Mouse (Mus musculus): ENCODE measurements at regions not wholly inside any gene's neighbourhood (a gene's known extent, or its start where the extent isn't known, plus 50 kb on each side); places are given as distances from the start of the nearest gene placed in this dataset.

DNA sequence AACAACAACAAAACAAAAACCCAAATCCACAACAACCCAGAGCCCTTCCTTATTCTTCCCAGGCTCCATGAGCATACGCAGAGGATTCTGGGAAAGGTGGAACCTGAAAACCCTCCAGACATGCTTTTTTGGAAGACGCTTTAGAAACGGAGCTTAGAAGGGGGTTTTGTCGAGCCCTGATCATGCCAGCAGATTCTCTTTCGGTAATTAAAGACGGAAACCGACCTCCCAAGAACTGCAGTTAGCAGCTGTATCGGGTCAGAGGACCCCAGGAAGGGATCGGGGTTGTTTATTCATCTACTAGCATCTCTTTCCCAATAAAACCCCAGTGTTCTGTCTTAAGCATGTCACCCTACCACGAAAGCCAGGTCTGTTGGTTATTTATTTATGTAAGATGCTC is 298.1 kb downstream of the Slc4a3 start:
- Histone ChIP-seq H3K4me1 (ENCODE audit: control insufficient read depth in 2 of 2, insufficient read depth in 2 of 2, low read length in 2 of 2, poor library complexity in 1 of 2) (peaks cover 0 to 2% of the 10 kb centered on the region in 2 experiments; a peak in 1 of 4 replicates), H3K4me3 (ENCODE audit: insufficient read depth in 1 of 2, low read depth in 1 of 2, low read length in 2 of 2, poor library complexity in 1 of 2, severe bottlenecking in 1 of 2) (no peak overlapping the region), H3K27ac (ENCODE audit: insufficient read depth, low read depth, low read length, poor library complexity, severe bottlenecking) (no peak overlapping the region), H3K36me3 (ENCODE audit: control insufficient read depth, insufficient read depth, low read length, poor library complexity, severe bottlenecking) (no peaks in the 10 kb centered on the region), H3K9ac (ENCODE audit: insufficient read depth, low read depth, low read length, poor library complexity, severe bottlenecking) (no peak overlapping the region), H3K9me3 (ENCODE audit: control insufficient read depth, insufficient read depth, low read depth, low read length) (no peaks in the 10 kb centered on the region)
- TF ChIP-seq HCFC1 (IDR thresholded peaks at IDR 0.05; ENCODE audit: borderline replicate concordance, insufficient read depth, low read length): no peak
- TF ChIP-seq MAFK (IDR thresholded peaks at IDR 0.05; ENCODE audit: insufficient read depth, low read depth, low read length): no peak
- TF ChIP-seq ZNF384 (IDR thresholded peaks at IDR 0.05; ENCODE audit: low read depth, low read length): no peak
- no peak for TF ChIP-seq ZC3H11A (IDR thresholded peaks at IDR 0.05; ENCODE audit: borderline replicate concordance, low read depth, low read length)
- TF ChIP-seq CHD2 (IDR thresholded peaks at IDR 0.05; ENCODE audit: low read depth, low read length): no peak
- DNase-seq (ENCODE audit: low read depth, low spot score): no peak
- in situ Hi-C loops (cut with MboI; ENCODE audit: low sequenced_read_pairs in 2 of 2, unreplicated experiment in 2 of 2): no loop called here

DNA sequence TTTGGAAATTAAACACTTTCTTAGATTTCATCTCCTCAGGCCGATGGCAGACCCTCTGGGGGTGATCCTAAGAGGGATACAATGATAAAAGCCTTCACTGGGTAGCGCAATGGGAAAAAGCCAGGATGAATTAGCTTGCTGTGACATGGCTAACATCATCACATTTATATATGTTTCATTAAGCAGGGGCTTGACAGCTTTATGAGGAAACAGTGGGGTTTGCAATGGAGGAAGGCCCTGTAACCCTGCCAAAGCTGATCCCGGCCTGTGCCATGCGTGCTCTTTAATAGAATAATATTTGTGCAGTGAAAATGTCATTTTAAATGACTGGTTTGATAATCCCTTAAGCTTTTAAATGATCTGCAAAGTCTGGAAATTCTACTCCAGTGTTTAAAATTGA is 298.5 kb downstream of the Slc4a3 start:
- no peak overlapping the region for H3K4me3 ChIP-seq (ENCODE audit: insufficient read depth in 1 of 2, low read depth in 1 of 2, low read length in 2 of 2, poor library complexity in 1 of 2, severe bottlenecking in 1 of 2)
- H3K9me3 ChIP-seq (ENCODE audit: control insufficient read depth, insufficient read depth, low read depth, low read length): no peaks in the 10 kb centered on the region
- no peak overlapping the region for H3K9ac ChIP-seq (ENCODE audit: insufficient read depth, low read depth, low read length, poor library complexity, severe bottlenecking)
- no peak for DNase-seq (ENCODE audit: low read depth, low spot score)
- H3K36me3 ChIP-seq (ENCODE audit: control insufficient read depth, insufficient read depth, low read length, poor library complexity, severe bottlenecking): no peaks in the 10 kb centered on the region
- peaks cover 0 to 2% of the 10 kb centered on the region in 2 experiments; a peak in 1 of 4 replicates for H3K4me1 ChIP-seq (ENCODE audit: control insufficient read depth in 2 of 2, insufficient read depth in 2 of 2, low read length in 2 of 2, poor library complexity in 1 of 2)
- no peak overlapping the region for H3K27ac ChIP-seq (ENCODE audit: insufficient read depth, low read depth, low read length, poor library complexity, severe bottlenecking)
- no peak for TF ChIP-seq MAFK (IDR thresholded peaks at IDR 0.05; ENCODE audit: insufficient read depth, low read depth, low read length)
- TF ChIP-seq ZNF384 (IDR thresholded peaks at IDR 0.05; ENCODE audit: low read depth, low read length): no peak
- TF ChIP-seq HCFC1 (IDR thresholded peaks at IDR 0.05; ENCODE audit: borderline replicate concordance, insufficient read depth, low read length): no peak
- no peak for TF ChIP-seq ZC3H11A (IDR thresholded peaks at IDR 0.05; ENCODE audit: borderline replicate concordance, low read depth, low read length)
- TF ChIP-seq CHD2 (IDR thresholded peaks at IDR 0.05; ENCODE audit: low read depth, low read length): no peak
- in situ Hi-C loops (cut with MboI; ENCODE audit: low sequenced_read_pairs in 2 of 2, unreplicated experiment in 2 of 2): no loop called here

DNA sequence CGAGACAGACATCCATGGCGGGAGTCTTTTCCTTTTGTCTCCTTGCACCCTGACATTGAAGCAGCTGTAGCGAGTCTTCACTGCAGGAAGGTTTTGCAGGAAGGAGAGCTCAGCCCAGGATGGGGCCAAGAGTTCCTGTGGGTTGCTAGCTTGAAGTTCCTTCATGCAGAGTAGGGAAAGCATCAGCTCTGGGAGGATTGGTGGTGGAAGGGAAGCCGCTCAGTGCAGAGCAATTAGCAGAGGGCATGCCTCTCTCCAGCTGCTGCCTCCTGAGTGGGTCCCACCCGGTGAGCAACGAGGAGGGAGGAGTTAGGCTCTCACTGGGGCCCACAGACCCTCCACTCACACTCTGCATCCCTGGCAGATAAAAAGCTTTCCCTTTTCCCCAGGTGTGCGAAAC is 298.9 kb downstream of the Slc4a3 start:
- TF ChIP-seq ZC3H11A (IDR thresholded peaks at IDR 0.05; ENCODE audit: borderline replicate concordance, low read depth, low read length): no peak
- TF ChIP-seq ZNF384 (IDR thresholded peaks at IDR 0.05; ENCODE audit: low read depth, low read length): no peak
- no peak for TF ChIP-seq MAFK (IDR thresholded peaks at IDR 0.05; ENCODE audit: insufficient read depth, low read depth, low read length)
- TF ChIP-seq CHD2 (IDR thresholded peaks at IDR 0.05; ENCODE audit: low read depth, low read length): no peak
- no peak for TF ChIP-seq HCFC1 (IDR thresholded peaks at IDR 0.05; ENCODE audit: borderline replicate concordance, insufficient read depth, low read length)
- in situ Hi-C loops (cut with MboI; ENCODE audit: low sequenced_read_pairs in 2 of 2, unreplicated experiment in 2 of 2): no loop called here
- Histone ChIP-seq H3K9ac (ENCODE audit: insufficient read depth, low read depth, low read length, poor library complexity, severe bottlenecking) (no peak overlapping the region), H3K4me1 (ENCODE audit: control insufficient read depth in 2 of 2, insufficient read depth in 2 of 2, low read length in 2 of 2, poor library complexity in 1 of 2) (peaks cover 0 to 2% of the 10 kb centered on the region in 2 experiments; a peak in 1 of 4 replicates), H3K27ac (ENCODE audit: insufficient read depth, low read depth, low read length, poor library complexity, severe bottlenecking) (no peak overlapping the region), H3K9me3 (ENCODE audit: control insufficient read depth, insufficient read depth, low read depth, low read length) (no peaks in the 10 kb centered on the region), H3K36me3 (ENCODE audit: control insufficient read depth, insufficient read depth, low read length, poor library complexity, severe bottlenecking) (no peaks in the 10 kb centered on the region), H3K4me3 (ENCODE audit: insufficient read depth in 1 of 2, low read depth in 1 of 2, low read length in 2 of 2, poor library complexity in 1 of 2, severe bottlenecking in 1 of 2) (no peak overlapping the region)
- no peak for DNase-seq (ENCODE audit: low read depth, low spot score)

DNA sequence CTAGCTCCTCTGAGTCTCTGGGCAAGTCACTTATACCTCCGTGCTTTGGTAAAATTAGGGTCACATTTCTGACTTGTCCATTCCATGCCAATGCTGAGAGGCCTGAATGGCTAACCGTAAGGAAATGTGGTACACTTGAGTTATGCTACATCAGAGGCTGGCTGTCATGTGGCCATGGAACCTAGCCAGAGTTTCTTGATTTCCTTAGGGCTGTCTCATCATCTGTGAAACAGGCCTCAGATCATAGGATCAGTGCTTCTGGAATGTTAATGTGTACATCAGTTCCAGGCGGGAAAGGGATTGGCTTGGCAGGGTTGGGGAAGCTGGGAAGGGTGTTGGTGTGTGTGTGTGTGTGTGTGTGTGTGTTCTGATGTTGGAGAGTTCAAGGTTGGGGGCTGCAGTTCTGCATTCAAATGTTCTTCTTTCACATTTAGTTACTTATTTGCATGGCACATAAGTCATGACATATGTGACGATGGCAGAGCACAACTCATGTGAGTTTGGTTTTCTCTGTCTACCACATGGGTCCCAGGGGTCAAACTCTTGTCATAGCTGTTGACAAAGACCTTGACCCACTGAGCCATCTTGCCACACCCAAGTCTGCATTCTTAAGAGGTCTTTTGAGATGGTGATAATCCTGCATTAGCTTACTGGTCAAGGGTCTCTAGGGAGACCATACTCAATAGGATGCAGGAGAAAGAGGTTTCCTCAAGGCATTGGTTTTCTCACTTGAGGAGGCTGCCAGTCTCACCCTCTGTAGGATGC is 299.9 kb downstream of the Slc4a3 start:
- H3K27ac ChIP-seq (ENCODE audit: insufficient read depth, low read depth, low read length, poor library complexity, severe bottlenecking): no peak overlapping the region
- TF ChIP-seq CHD2 (IDR thresholded peaks at IDR 0.05; ENCODE audit: low read depth, low read length): no peak
- TF ChIP-seq HCFC1 (IDR thresholded peaks at IDR 0.05; ENCODE audit: borderline replicate concordance, insufficient read depth, low read length): no peak
- TF ChIP-seq MAFK (IDR thresholded peaks at IDR 0.05; ENCODE audit: insufficient read depth, low read depth, low read length): no peak
- TF ChIP-seq ZNF384 (IDR thresholded peaks at IDR 0.05; ENCODE audit: low read depth, low read length): no peak
- no peak for TF ChIP-seq ZC3H11A (IDR thresholded peaks at IDR 0.05; ENCODE audit: borderline replicate concordance, low read depth, low read length)

More for the DNA sequence above, 299.9 kb downstream of the Slc4a3 start:
- Histone ChIP-seq H3K9me3 (ENCODE audit: control insufficient read depth, insufficient read depth, low read depth, low read length) (no peaks in the 10 kb centered on the region), H3K4me3 (ENCODE audit: insufficient read depth in 1 of 2, low read depth in 1 of 2, low read length in 2 of 2, poor library complexity in 1 of 2, severe bottlenecking in 1 of 2) (no peak overlapping the region), H3K9ac (ENCODE audit: insufficient read depth, low read depth, low read length, poor library complexity, severe bottlenecking) (no peak overlapping the region), H3K4me1 (ENCODE audit: control insufficient read depth in 2 of 2, insufficient read depth in 2 of 2, low read length in 2 of 2, poor library complexity in 1 of 2) (peaks cover 0 to 2% of the 10 kb centered on the region in 2 experiments; a peak in 1 of 4 replicates), H3K36me3 (ENCODE audit: control insufficient read depth, insufficient read depth, low read length, poor library complexity, severe bottlenecking) (no peaks in the 10 kb centered on the region)
- in situ Hi-C loops (cut with MboI; ENCODE audit: low sequenced_read_pairs in 2 of 2, unreplicated experiment in 2 of 2): no loop called here
- no peak for DNase-seq (ENCODE audit: low read depth, low spot score)

Data from ES-E14 (cell line).